Mouse (Mus musculus) lung, postnatal 0 days (tissue): ENCODE measurements around the gene Cachd1. TPM values are rescaled to one million over a fixed set of nuclear protein-coding genes. Genes with fewer than 3 reads are reported as not detected.

ENCODE experiments used
- ATAC-seq: fragments of 200-750 bp; cut with Nextera tagmentation; 2 replicates; pipeline ENCODE4 v1.8.0; 2017; ENCODE audit warnings: moderate library complexity
- DNase-seq: peaks from one replicate; pipeline ENCODE4 v3.0.0-alpha.2; 2016; ENCODE audit warnings: low spot score
- H3K27ac ChIP-seq: fragments of 300-500 bp; sonication (generic); 2 replicates; pipeline ENCODE4 v1.5.1; 2014; ENCODE audit warnings: antibody characterized with exemption, mild to moderate bottlenecking, low read length, mixed read lengths
- H3K27me3 ChIP-seq: fragments of 300-500 bp; sonication (generic); replicated peaks from 2 replicates; pipeline ENCODE4 v1.6.1; 2014; ENCODE audit warnings: low read length, mixed read lengths; ENCODE audit not compliant: insufficient read depth
- H3K36me3 ChIP-seq: fragments of 300-500 bp; sonication (generic); 2 replicates; pipeline ENCODE4 v1.6.1; 2014; ENCODE audit warnings: low read length, mixed read lengths; ENCODE audit not compliant: insufficient read depth
- H3K4me1 ChIP-seq: fragments of 300-500 bp; sonication (generic); 2 replicates; pipeline ENCODE4 v1.6.1; 2014; ENCODE audit warnings: antibody characterized with exemption, low read depth, low read length, mixed read lengths; ENCODE audit not compliant: insufficient read depth
- H3K4me2 ChIP-seq: fragments of 300-500 bp; sonication (generic); replicated peaks from 2 replicates; pipeline ENCODE4 v1.6.1; 2014; ENCODE audit warnings: low read depth, mild to moderate bottlenecking, low read length, moderate library complexity, mixed read lengths
- H3K4me3 ChIP-seq: fragments of 300-500 bp; sonication (generic); 2 replicates; pipeline ENCODE4 v1.5.1; 2014; ENCODE audit warnings: low read depth, low read length
- H3K9ac ChIP-seq: fragments of 300-500 bp; sonication (generic); replicated peaks from 2 replicates; pipeline ENCODE4 v1.6.1; 2014; ENCODE audit warnings: low read depth, mild to moderate bottlenecking
- H3K9me3 ChIP-seq: fragments of 300-500 bp; sonication (generic); 2 replicates; pipeline ENCODE4 v1.6.1; 2016; ENCODE audit warnings: low read length, mixed read lengths
- CTCF ChIP-seq: IDR thresholded peaks from 2 replicates; pipeline ENCODE4 v1.5.1; 2016; ENCODE audit warnings: antibody characterized with exemption, mild to moderate bottlenecking
- EP300 ChIP-seq: IDR thresholded peaks from 2 replicates; pipeline ENCODE4 v1.6.1; 2016; ENCODE audit warnings: antibody characterized with exemption, mild to moderate bottlenecking, control low read depth
- WGBS: fragments of 180-500 bp; shearing (Covaris S2); extraction: QIAGEN DNeasy Blood & Tissue Kit; methylation state at CpG from one replicate; pipeline ENCODE4 v1.1.7; 2014; 5-methylcytosine and 5-hydroxymethylcytosine counted together
- polyA plus RNA-seq: library from polyadenylated mRNA; unstranded; fragments of >200 nt; fragmentation: Nextera tagmentation; extraction: Ambion mirVana; gene quantifications from 2 replicates; pipeline ENCODE4 v1.2.1, GENCODE M21; 2015

Gene Cachd1
- polyA plus RNA-seq, 1 experiment from 2014 or later, result 10.3 TPM

DNA sequence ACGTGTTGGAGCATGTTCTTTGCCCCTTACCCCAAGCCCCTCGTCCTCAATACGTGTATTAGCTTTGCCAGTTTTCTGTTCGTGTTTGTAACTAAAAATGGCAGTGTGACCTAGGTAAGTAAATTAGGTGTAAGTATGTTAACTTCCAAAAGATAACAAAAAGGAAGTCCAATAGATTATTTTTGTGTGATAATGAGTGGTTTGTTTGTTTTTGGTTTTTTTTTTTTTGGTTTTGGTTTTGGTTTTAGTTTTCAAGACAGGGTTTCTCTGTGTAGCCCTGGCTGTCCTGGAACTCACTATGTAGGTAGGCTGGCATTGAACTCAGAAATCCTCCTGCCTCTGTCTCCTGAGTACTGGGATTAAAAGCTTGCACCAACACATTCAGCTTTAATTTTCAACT, 295.1 kb downstream of the Cachd1 start:
- H3K27me3 ChIP-seq, result no peaks in the 10 kb centered on the region

DNA sequence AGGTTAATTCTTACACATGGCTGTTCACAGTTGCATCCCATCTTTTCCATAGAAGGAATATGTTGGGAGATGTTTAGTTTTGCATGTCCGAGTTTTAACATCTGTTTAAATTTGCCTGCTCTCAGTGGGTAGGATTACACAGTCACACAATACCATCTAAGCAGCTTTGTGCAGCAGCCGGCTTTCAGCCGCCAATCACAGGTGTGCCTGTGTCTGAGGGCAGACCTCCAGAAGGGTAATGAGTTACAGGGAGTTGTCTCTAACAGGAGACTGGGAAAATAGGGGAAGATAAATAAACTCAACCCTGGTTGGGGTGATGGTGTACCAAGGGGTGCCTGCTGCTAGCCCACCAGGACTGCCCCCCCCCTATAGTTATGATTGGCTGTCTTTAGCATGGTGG, 299.9 kb downstream of the Cachd1 start:
- Histone ChIP-seq H3K36me3 (no peaks in the 10 kb centered on the region), H3K4me1 (0 out of 2 replicates have a peak, but pooled peaks cover under 1% of the 10 kb centered on the region), H3K9me3 (no peaks in the 10 kb centered on the region), H3K4me2 (no peak overlapping the region), H3K4me3 (no peak overlapping the region), H3K27ac (no peak overlapping the region), H3K27me3 (no peaks in the 10 kb centered on the region), H3K9ac (no peak overlapping the region)
- WGBS, result 46% methylated on average over 3 of the region's 3 CpGs
- TF ChIP-seq CTCF, result no peak
- TF ChIP-seq EP300, result no peak
- no peak for DNase-seq
- no peak for ATAC-seq

More for the DNA sequence above, 295.1 kb downstream of the Cachd1 start:
- 73% methylated on average over 4 of the region's 4 CpGs for WGBS
- H3K4me3 ChIP-seq, result no peak overlapping the region
- ATAC-seq, result no peak
- H3K4me1 ChIP-seq, result no peaks in the 10 kb centered on the region; the same call in 1 of the 2 replicates
- DNase-seq, result no peak
- H3K27ac ChIP-seq, result no peak overlapping the region
- H3K9me3 ChIP-seq, result no peaks in the 10 kb centered on the region
- H3K36me3 ChIP-seq, result no peaks in the 10 kb centered on the region
- no peak overlapping the region for H3K4me2 ChIP-seq
- H3K9ac ChIP-seq, result no peak overlapping the region
- no peak for TF ChIP-seq CTCF
- TF ChIP-seq EP300, result no peak

Other genes with a start within 250 kb of the Cachd1 start
- not detected in 2 replicates for gene Gm10577, start 244.0 kb downstream of the Cachd1 start, polyA plus RNA-seq